Mouse (Mus musculus): ENCODE data around the gene Gm10271.

Gene Gm10271

DNA sequence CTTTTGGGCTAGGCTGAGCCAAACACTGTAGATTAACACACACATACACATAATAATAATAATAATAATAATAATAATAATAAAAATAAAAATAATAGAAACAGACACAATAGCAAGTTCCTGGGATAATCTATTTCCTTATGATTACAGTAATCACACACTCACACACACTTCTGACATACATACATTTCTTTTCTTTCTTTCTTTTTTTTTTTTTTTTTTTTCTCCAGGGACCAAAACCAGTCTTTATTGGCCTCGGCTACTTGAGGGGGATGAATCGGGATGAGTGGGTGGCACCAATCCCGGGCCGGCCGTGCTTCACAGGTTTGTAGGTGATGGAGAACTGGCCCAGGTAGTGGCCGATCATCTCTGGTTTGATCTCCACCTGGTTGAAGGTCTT lies at the start of gene Gm10271:
Gene Gm10271, minus strand, starts transcription at position 101 of the 400 bp plus-strand sequence.
- DNase-seq (ENCODE audit: low spot score) = no peak

DNA sequence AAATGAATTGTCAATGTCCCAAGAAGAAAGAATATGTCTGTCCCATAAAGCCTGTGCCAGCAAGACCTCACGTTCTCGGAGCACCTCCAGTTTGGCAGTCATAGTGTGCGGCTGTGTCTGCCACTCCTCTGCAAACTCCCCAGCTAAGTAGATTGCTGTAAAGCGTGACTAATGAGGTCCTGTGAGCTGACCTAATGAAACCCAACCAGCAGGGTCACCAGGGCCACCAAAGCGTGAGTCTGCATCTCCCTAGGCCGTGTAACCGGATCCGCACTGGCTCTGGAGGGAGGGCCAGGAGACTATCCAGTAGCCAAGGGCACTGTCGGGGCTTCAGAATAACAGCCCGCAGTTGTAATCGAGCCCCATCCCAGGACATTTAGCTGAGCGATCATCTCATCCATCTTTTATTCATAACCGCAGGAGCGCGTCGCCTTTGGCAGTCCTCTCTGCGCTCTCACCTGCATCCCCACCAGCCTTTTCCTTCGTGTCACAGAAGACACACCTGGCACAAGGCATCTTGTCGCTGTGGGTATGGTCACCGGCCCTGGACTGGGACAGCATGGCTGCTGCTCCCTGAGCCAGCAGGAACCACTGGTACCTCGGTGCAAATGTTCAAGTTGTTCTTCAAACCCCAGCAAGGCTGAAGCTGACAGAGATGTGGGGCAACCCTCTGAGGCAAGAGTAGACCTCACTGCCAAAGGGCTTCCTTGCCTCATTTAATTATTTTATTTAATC lies 48.8 kb upstream of the Gm10271 start:
- no peak for DNase-seq (ENCODE audit: low spot score)

DNA sequence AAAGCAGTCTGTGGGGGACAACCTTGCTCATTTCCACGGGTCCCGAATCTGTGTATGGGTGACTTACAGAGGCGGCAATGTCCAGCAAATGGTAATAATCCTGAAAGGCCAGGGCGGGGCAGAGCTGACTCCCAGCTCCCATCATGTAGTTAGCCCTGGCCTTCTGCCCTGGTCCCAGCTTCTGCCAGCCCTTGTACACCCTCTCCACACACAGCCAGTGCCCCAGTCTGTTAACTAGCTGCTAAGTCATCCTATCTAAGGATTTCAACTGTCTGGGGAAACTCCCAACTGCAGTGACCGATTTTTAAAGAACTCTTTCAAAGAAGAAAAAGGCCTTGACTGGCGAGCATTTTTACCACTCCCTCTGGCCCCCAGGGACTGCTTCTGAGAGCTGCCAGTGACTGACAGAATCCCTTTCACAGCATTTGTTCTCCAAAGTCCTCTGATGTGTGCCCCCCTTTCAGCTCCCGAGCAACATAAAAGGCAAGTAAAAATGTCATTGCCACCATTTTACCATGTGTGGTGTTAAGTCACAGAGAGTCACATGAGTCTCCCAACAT lies 46.0 kb upstream of the Gm10271 start:
- no peak for DNase-seq (ENCODE audit: low spot score)

DNA sequence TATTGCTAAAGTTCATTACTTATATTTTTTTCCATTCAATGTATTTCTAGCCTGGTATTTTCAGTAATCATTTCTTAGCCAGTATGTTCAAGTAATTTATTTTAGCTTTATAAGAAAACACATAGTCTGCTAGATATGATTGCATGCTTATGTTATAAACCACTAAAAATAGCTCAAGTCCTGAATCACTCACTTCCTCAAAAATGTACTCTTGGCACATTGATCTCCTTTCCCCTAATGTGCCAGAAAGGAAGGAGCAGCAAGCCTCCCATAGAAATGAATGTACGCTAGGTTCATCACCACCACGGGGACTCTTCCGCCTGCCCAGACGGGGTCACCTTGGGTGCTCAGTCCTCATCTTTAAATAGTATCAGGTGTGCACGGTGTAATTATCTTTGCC lies 42.2 kb upstream of the Gm10271 start:
- DNase-seq (ENCODE audit: low spot score) = no peak

DNA sequence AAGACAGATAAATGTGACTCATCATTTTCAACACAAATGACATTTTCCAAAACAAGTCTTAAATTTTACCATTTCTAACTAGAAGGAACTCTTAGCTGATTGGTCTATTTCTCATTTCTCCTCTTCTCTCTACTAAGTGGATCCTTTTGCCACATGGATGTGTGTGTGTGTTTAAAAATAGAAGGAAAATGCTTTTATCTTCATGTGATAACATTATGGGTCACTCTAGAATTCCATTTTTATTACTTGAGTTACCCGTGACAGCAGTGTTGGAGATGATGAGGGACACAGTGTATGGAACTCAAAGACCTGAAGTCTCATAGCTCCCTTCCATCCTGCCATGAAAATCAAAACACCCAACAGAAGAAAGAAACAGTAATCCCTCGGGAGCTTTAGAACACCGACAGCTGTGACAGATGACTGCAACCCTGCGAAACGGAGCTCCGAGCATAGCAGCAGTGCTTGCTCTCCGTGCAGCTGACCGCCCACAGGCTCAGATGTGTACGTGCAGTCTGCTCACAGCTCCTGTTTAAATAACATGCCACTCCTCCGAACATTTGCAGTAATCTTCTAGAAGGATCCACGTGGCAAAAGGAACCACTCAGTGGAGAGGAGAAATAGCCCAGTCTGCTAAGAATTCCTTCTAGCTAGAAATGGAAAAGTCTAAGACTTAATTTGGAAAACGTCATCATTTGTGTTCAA lies 41.4 kb upstream of the Gm10271 start:
- DNase-seq (ENCODE audit: low spot score) = peak; percentile 49

DNA sequence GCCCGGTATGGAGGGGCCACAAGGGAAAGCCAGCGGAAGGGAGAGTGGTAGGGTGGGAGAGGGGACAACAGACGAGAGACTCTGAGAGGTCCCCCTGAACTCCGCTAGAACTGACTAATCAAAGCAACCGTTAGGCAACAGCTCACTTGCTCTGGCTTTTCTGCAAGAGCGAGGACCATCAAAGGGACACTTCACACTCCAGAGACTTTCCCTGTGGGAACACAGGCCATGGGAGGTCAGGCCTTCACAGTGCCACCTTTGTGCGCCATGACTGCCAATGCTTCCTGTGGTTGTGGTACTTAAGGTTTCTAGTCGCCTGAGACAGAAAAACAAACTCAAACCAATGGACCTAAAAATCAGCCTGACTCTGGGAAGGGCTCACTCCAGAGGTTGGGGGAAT lies 38.6 kb upstream of the Gm10271 start:
- no peak for DNase-seq (ENCODE audit: low spot score)

DNA sequence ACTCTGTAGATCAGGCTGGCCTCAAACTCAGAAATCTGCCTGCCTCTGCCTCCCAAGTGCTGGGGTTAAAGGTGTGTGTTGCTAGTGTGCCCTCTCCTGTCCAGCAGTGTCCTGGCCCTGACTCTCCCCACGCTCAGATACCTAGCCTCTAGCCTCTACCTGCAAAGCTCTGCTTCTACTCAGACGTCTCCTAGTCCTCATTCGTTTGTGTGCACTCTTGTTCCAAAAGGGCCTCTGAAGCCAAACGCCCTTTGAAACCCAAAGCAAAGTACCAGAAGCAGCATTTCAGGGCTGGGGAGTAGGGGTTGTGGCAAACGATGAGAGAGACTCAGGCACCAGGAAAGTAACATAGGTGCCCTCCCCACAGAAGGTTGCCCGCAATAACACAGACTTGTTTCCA lies 37.3 kb upstream of the Gm10271 start:
- no peak for DNase-seq (ENCODE audit: low spot score)

DNA sequence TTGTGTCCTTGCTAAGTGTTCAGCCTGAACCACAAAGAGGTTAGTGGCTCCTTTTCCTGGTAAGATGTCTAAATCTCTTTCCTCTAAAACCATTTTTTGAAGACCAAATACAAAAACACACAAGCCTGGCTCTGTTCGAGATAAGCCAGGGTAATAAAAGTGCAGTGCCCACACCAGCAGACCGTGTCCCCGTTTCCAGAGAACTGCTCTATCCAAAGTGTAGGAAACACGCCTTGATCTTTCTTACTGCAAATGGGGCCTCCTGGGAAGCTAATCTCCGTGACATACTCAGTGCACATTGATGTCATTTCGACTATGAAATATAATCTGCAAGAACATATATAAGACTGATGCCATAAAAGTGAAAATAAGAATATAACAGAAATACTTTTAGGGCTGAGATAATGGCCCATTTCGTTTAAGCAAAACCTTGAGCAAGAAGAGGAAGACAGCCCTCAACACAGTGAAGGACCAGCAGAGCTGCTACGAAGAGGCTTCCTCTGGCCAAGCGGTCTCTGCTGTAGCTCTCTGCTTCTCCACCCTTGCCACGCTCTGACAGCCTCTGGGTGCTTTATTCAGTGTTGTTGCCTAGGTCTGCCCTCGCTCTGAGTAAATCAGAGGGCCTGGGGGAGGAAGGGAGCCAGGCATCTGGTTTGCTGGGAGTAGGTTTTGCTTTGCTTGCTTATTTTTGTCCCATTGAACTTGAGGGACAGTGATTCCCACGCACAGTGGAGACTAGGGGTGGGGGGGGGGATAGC lies 33.5 kb upstream of the Gm10271 start:
- DNase-seq (ENCODE audit: low spot score) = no peak

DNA sequence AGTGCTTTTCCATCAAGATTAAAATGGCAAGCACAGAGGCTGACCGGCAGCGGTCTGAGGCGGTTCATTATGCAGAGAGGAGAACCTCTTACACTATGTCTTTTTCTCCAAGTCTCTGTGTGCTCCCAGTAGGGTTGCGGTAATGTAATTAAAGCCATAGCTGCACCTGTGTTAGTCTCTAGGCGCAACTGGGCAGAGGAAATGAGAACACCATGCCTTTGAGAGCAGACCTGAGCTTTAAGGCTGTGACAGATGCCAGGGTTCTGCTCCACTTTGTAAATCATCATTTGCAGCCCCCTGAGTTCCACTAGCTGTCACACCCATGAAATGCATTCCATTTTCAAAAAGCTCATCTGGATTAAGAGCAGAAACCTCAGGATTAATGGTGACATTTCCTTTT lies 32.3 kb upstream of the Gm10271 start:
- no peak for DNase-seq (ENCODE audit: low spot score)

DNA sequence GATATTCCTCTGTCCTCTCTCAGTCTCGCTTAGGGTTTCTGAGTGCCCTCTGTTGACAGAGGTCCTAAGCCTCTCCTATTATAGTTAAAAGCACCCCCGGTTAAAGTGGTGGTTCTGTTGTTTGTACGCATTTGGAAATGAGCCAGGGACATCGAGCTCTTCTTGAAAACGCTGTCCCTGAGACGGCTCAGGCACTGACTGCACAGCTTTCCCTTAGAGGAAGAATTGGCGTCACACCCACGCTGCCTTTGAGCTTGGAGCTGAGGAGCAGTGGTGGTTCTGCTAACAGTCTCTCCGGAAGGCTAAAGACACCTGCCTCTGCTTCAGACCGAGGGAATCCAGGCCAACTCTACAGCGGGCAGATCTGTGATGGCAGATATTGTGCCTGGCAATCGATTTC lies 28.6 kb upstream of the Gm10271 start:
- no peak for DNase-seq (ENCODE audit: low spot score)

DNA sequence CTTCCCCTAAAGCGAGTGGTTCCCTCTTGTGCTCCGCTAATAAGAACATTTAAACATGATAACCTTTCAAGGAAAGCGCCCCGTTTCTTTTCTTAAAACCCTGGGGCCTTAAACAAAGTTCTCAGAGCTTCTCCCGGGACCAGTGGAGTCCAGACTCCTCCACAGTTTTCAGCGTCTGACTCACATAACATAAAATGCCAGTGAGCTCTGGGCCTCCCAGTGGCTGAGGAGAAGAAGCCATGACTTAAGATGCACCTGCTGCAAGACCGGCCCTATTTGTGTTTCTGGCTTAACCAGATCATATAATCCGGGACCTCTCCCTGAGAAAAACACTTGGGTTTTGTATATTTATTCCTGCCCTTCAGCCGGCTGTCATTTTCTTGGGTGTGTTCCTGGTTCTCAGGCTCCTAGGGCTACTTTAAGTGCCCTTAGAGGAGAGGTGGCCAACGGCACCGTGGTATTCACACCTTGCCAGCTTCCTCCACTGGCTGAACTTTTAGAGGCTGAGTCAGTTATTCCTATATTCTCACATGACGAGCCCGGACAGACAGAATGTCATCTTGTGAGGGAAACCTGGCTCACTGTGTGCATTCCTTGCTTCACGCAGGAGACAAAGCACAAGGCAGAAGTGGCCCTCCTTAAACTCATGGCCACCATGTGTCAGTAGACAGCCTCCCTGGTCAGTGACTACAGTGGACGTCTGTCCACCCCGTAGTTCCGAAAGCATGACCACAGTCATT lies 26.5 kb upstream of the Gm10271 start:
- no peak for DNase-seq (ENCODE audit: low spot score)

DNA sequence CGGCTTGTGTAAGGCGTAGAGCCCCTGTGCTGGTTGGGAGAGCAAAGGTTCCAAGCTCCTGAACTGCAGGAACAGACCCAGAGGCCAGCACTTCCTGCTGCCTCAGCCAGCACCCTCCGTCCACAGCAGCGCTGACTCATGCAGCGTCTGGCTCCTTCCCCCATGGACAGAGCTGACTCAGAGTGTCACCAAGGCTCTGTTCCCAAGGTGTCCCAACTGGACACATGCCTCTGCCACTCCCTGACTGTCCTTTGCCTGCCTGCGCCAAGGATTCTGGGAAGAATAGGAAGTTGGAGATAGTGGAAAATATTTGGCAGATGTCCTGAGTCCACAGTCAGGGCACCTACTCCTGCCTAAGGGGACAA lies 23.8 kb upstream of the Gm10271 start:
- DNase-seq (ENCODE audit: low spot score) = no peak

DNA sequence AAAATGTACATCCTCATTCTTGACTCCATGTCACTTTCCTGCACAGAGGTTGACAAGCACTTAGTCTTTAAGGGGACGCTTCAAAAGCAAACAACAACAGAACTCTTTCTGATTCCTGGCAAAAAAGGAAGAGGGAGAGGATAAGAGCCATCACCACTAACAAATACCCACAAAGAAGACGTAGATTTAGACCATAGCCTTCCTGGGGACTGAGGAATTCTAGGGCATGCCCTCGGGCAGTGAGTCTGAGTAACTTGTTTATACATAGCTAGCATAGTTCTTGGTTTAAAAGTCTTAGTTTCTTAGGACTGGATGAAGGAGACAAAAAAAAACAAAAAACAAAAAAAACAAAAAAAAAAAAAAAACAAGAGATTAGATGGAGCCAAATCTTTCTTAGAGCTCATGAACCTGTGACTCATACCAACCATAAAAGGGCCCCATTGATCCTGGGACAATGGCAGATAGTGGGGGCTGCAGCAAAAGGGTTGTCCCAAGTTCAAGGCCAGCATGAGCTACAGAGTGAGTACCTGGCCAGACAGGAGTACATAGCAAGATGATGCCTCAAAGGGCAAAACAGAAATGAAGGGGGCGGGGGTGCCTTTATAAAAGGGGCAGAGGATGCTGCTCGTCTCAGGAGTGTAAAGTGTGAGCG lies 23.3 kb upstream of the Gm10271 start:
- DNase-seq (ENCODE audit: low spot score) = no peak

DNA sequence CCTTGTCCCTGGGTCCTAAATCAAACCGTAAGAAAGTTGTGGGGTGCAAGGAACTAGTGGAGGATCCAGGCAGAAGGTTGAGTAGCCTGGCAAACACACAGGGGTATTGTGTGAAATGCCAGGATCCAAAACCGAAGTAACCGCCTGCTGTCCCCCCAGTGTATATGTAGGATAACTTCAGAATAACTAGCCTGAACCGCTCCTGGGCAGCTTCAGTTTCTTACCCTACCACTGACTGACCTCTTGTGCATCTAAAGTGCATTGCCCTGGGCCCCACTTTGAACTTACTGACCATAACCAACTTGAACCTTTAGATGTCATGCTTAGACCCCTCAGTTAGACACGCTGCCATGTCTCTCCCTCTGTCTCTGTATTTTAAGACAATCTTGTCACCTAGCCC lies 22.8 kb upstream of the Gm10271 start:
- no peak for DNase-seq (ENCODE audit: low spot score)

DNA sequence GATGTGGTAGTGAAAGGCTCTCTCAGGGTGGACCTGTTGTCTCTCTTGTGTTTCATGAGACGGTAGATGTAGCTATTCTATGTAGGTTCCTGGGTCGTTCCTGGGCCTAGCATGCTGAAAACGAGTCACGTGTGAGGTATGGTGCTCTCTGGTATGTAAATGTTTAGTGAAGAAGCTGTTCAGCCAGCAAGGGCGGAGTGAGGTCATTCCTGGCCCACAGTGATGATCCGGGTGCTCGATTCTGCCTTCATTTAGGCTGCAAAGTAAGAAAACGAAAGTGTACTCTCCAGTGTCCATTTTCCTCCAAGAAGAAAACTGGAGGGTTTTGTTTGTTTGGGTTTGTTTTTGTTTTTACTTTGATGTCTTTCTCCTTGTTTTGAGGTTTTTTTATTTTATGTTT lies 21.6 kb upstream of the Gm10271 start:
- no peak for DNase-seq (ENCODE audit: low spot score)

DNA sequence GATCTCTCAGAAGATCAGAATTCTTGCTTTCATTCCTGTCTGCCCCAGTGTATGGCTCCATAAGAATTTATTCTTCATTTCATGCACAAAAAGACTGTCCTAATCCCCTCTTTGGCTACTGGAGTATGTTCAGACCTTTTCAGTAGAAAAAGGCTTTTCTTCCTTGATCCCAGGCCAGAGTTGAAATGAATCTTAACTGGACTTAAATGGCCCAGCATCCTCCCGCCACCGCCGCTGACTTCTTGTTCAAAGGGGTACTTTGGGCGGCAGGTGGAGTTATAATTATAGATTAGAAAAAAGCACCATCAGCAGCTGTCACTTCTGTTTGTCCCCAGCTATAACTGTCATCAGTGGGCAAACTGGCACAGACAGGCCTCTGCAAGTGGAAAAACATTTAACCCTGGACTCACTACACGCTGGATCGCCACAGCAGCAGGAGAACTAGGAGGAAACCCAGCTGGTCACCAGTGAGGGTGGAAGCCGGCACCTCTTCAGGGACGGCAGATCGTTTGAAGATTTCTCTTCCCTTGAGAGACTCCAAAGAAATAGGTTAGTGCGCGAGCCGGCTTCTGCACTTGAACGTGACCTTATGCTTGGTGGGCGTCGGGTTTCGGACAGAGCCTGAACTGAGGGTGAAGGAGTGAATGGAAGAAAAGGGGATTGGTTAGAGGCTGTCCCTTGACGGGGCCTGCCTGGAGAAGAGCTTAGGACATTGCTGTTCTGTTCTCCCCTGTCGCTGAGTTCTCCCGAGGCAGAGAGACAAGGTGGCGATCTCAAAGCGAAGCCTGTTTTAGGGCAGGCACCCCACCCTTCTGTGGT lies 14.1 kb upstream of the Gm10271 start, which contains the start of gene Best3:
Gene Best3, plus strand, starts transcription at position 51 of the 819 bp plus-strand sequence.
- DNase-seq (ENCODE audit: low spot score) = no peak

DNA sequence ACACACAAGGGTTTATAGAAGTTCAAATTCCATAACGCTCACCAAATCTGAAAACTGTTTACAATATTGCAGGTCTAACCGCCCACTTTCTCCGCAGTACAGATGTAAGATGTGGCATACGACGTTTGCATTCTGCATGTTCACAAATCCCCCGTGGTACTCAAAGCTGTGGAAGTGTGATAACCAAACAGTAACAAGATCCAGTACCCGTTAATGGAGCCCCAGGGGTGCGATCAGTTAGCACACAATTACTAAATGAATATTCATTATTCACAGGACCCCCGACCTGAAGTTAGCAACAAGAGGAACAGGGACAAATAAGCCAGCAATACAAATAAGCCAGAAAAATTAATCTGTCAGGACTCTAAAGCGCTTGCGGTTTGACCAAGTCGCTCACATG lies 12.4 kb upstream of the Gm10271 start:
- no peak for DNase-seq (ENCODE audit: low spot score)

DNA sequence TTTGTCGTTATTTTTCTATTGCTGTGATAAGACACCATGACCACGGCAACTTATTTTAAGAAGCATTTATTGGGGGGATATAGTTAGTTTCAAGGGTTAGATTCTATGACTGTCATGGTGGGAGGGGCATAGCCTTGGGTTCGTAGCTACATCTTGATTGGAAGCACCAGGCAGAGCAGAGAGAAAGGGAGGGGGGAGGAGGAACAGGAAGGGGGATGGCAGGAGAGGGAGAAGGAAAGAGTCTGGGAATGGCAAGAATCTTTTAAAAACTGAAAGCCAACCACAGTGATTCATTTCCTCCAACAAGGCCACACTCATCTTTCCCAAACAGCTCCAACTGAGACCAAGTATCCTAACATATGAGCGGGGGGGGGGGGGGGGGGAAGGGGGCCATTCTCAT lies 10.1 kb upstream of the Gm10271 start:
- DNase-seq (ENCODE audit: low spot score) = no peak

DNA sequence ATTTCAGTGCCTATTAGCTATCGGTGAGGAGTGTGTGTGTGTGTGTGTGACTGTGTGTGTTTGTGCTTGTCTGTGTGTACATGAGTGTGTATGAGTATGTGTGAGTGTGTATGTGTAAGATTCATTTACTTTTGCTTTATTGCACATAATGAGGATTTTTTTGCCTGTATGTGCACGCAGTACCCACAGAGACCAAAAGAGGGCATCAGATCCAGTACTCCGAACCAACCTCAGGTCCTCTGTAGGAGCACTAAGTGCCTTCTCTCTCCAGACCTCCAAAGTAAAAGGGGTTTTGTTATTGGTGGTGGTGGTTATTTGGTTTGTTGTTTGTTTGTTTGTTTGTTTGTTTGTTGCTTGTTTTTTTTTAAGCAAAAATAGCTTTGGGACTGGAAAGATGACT lies 8.5 kb upstream of the Gm10271 start:
- DNase-seq (ENCODE audit: low spot score) = no peak

DNA sequence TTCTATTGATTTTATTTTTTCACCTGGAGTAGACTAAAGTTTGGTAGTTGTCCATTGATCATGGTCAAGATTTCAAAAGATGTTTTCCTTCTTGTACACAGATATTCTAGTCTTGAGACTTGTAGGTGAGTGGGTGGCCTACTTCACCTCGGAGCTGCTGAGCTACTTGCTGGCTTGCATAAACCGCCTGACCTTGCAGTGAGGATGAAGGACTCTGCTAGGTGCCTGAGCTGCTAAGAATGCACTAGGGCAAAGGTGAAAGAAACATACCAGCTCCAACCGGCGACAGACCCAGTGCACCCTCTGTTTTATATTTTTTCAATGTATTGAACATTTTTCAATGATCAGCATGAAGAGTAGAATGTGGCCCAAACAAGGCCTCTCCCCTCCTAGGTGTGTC lies 7.9 kb upstream of the Gm10271 start:
- no peak for DNase-seq (ENCODE audit: low spot score)

DNA sequence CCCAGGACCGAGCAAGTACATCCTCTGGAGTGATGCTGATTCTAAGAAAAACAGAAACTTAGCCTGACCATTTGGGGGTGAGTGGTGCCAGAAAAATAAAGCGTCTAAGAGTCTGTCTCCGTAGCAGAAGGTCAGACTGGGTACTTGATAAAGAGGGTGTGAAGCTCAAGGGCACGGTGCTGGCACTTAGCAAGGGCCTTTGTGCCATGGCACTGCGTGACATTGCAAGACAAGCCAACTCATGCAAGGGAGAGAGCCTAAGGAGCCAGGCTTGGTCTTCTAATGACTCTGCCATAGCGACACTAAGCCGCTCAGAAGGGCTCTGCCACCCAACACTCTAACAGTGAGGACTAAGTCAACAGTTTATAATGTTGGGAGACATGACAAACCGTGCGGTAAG lies 6.4 kb upstream of the Gm10271 start:
- no peak for DNase-seq (ENCODE audit: low spot score)

All from left cerebral cortex, adult 11 months (tissue).